Mouse (Mus musculus) urinary bladder, postnatal 10 days (tissue): ENCODE measurements around the gene Kank1.

Experiments
- DNase-seq: peaks from one replicate; pipeline ENCODE4 v3.0.0; 2022; ENCODE audit warnings: low spot score

Kank1 gene

DNA sequence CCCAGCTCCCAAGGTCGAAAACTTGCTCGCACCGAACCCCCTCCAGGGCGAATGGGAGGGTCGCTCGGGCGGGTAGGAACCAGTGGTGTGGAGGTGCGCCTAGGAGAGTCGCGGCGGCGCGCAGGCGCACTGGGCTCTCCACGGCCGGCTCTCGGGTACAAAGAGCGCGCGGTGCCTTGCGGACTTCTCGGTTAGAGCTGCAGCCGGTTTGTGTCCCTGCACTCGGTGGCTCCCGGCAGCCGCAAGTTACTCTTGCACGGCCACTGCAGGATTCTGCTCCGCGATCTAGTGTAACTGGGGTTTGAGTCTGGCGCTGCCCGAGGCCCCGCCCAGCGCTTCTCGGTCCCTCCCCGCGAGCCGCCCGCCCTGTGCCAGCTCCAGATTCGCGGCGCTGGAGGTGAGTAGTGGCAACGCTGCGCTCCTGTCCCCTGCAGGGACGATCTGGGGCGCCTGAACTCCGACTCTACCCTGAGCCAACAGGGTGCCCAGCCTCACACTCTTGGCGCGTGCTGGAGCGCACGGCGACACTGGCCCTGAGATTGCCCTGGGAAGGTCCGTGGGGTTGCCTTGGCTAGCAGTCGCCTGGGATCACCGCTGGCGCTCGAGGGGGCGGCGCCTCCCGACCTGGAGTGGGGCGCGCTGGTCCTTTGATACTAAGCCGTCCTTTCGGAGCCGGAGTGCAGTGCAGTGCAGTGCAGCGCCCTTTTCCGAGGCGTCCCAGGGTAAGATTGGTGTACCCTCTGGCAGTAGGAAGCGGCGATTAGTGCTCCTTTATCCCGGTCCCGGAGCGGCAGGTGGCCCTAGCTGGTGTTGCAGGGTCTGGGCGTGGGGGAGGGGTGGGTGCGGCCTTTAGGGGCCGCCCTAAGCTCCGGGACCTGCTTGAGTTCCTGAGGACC lies at the start of gene Kank1:
TSS of gene Kank1 (plus strand) at position 380 of the 896 bp plus-strand sequence.
- no peak for DNase-seq

DNA sequence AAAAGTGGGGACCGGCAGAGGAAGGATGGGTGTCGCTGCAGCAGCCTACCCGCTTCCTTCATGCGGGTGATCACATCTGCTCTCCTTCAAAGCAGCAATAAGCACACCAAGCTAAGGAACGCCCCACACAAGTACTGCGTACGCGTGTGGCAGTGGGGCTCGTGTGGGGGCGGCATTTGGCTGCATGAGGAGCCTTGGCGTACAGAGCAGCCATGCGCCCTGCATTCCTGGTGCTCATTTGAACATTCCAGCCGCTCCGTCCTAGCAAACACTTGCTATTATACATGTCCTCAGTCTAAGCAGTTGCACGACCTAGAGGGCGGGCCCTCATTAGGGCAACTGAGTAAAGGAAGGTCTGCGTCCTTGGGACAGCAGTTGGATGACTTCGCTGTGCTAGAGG lies 49.1 kb upstream of the Kank1 start:
- DNase-seq, result no peak

DNA sequence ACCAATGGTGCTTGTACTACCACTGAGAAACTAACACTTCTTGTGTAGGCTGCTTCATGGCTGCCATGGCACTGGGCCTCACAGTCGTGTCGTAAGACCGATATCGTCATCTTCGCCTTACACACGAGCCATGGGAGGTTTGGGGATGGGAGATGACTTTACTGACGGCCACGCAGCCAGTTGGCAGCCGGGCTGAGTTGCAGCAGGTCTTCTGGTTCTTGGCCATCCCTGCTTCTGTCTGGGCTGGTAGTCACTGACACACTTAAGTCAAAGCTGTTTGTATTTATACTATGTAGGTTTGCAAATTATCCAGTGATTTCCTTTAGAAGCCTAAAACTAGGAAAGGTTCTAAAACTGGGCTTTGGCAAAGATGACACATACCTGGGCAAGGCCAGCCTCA lies 43.0 kb upstream of the Kank1 start:
- DNase-seq, result no peak

DNA sequence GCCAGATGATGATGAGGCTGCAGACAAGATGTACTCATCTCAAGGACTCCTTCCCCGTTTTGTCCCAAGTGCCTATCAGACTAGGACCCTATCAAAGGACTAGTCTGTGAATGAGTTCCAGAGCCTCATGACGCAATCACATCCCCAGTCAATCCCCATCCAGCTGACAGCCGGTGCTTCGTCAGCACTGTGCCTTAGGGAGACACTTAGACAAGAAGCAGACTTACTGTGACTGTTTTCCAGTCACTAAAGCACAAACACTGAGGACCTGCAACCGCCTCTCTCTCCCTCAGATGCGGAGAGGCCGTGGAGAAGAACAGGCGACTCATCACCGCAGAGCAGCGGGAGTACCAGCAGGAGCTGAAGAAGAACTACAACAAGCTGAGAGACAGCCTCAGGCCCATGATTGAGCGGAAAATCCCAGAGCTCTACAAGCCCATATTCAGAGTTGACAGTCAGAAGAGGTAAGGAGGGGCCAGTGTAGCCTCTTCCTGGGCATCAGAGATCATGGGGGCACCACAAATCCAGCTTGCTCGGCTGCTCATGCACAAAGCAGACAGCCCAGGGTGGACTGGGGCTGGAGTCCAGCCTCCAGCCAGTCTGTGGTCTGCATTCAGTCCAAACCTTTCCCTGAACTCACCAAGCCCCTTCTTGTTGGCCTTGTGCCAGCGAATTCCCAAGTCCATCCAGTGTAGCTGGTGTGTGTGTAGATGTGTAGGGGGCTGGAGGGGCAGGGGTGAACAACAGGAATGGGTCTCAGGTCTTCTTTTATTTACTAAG lies 36.5 kb upstream of the Kank1 start:
- no peak for DNase-seq

DNA sequence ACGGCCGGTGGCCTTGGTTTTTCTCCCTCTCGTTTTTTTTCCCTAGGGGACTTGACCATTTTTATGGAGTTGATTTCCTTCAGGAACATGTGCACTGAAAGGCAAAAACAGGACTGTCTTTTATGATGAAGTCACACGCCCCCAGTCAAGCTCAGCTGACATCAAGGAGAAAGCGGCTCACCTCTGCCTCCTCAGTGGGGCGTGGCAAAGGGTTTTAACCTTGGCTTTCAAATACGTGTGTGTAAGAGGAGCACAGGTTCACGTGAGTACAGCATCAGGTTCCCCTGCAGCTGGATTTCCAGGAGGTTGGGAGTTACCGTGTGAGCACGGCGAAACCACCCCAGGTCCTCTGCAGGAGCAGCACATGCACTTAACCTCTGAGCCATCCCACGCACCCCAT lies 33.7 kb upstream of the Kank1 start:
- DNase-seq, result no peak

DNA sequence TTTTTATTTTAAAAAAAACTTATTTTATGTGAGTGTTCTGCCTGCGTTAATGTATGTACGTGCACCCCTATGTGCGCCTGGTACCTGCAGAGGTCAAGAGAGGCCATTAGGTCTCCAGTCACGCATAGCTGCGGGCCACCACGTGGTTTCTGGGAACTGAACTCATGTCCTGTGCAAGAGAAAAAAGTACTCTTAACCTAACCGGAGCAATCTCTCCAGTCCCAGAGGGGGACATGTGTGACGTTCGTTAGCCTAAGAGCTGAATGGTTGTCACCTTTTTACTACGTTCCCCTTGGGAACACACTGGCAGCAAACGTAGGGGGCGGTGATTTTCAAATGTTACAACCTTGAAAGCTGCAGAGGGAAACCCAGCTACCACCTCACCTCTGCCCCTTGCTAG lies 29.8 kb upstream of the Kank1 start:
- DNase-seq, result no peak

DNA sequence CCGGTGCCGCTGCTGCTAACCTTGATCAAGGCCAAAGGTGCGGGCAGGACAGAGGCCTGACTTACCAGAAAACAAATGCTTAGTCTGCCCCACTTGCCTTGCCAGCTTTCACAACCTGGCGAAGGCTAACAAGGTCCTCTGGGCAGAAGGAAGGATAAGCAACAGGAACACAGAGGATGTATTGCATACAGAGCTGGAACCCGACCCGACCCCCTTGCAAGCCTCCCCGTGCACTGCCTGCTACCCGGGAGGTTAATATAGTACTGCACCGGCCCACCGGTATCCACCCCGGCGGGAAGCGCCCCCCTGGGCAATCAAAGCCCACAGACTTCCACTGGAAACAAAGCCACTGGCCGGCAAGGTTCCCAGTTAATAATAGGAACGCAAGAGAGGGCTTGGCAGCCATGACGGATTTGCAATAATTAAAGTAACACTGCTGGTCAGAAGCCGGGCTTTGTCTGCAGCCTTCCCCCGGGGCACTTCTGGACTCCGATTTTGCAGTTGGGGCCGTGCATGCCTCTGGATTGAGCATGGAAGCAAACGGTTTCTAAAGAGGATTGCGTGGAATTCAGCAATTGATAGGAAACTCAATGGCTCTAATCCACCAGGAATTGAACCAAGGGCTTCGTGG lies 28.9 kb upstream of the Kank1 start:
- no peak for DNase-seq

DNA sequence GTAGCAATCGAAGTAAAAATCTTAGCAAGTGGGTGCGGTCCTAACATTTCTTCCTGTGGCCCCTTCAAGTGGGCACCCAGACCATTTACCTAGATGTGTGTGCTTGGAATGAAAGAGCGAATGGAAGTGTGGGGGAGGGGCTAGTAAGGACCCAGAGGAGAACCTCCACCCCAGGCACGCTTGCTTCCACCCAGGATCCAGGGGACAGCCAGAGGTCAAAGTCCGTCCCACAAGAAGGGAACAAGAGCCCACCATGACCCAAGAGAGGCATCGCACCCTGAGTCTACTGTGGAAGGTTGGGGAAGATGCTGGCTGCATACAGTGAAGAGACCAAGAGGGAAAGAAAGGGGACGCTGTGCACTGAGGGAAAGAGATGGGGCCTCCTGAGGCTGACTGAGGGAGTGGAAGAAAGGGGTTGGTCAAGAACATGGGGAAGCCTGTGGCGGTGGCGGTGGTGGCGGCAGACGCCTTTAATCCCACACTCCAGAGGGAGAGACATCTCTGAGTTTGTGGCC lies 28.1 kb upstream of the Kank1 start:
- DNase-seq, result no peak

DNA sequence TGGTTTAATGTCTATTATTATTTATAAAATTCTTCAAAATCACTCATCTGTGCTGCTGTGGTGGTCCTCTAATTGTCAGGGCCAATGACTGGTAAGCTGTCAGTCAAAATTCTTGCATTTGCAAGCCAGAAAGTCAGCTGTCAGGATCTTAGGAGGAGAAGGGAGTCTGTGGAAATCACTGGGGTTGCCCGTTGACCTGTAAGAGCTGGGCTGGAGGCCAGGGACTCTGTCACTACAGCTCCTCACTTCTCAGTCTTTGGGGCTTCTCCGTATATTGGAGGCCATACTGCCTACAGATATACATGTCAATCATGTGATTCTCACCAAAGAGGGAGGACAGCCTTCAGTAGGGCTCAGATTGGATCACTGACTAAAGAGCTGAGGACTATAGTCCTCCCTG lies 16.2 kb upstream of the Kank1 start:
- DNase-seq, result no peak

DNA sequence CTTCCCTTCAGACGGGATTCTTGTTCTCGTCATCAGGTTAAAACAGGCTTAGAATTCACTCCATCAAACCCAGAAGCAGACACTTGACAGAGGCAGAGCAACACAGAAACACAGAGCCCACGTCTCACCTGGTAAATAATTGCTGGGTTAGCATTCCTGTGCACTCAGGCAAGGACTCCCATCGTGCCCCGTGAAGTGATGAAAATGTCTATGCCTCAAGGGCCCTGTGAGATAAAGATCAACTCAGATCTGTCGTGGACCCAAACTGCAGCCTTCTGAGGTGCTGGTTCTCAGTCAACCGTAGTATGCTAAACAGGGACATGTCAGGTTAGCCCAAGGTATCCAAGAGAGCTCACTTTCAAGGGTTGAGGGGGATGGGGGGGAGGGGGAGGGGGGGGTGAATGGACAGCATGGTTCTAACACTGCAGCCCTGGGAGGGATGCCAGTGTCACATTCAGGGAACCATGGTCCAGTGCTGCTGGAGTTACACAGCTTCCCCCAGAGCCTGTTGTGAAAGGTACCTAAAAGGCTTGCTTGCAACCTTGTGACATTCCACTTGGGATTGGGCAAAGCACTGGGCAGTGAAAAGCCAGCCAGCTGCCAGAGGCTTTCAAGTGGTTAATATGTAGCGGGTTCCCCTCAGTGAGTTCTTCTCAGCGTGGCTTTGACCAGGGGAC lies 14.7 kb upstream of the Kank1 start:
- no peak for DNase-seq

DNA sequence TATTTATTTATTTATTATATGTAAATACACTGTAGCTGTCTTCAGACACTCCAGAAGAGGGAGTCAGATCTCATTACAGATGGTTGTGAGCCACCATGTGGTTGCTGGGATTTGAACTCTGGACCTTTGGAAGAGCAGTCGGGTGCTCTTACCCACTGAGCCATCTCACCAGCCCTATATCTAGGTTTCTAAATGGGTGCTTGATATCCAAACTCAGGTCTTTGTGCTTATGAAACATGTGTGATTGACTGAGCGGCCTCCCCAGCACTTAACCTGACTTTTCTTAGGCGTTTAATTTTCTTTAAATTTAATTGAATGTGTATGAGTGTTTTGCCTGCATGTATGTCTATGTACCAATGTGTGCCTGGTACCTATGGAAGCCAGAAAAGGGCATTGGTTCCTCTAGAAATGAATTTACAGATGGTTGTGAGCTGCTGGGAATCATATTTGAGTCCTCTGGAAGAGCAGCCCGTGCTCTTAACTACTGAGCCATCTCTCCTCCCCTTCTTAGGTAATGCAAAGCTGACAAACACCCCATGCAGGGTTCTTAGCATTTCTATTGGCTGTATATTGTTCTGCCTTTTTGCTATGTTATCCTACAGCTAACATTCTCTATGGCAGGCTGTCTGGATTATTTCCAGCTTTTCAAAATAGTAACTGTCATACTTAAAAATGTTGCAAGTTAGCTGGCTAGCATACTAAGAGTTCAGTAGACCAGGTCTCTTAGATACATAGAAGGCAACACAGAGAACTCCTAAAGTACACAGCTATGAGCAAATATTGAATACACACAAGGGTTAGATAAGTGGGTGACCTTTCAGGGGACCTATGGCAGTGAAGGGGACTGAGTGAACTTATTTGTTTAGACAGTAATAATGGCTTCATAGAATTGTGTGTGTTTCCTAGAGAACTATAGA lies 6.5 kb upstream of the Kank1 start:
- DNase-seq, result no peak

DNA sequence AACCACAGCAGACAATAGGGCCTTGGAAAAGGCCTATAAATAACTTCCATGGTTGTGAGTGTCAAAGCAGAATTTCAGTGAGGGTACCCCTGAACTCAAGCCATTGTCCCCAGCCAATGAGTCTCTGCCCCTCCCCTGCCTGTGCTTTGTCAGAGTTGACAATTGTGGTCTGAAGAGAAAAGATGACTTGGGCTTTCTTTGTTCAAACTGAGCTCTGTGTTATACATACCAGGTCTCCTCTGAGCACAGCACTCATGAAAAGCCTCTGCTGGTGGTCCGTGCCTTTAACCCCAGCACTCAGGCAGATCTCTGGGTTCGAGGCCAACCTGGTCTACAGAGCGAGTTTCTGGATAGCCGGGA lies 5.8 kb upstream of the Kank1 start:
- DNase-seq, result no peak

DNA sequence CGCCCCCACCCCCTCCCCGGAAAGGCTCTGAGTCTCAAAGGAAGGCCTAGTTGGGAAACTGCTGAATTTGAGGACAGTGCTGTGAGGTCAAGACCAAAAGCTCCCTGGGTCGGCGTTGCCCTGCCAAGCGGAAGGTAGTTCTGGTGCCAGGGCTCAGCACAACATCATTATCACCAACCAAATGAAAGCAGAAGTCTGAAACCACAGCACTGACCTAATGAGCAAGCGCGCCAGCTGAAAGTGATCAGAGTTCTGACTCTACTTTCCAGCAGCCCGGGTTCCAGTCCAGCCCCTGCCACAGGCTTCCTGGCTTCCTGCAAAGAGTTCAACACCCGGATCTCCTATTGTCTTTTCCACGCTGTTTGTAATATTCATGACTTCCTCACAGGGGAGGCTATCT lies 4.7 kb upstream of the Kank1 start:
- no peak for DNase-seq

DNA sequence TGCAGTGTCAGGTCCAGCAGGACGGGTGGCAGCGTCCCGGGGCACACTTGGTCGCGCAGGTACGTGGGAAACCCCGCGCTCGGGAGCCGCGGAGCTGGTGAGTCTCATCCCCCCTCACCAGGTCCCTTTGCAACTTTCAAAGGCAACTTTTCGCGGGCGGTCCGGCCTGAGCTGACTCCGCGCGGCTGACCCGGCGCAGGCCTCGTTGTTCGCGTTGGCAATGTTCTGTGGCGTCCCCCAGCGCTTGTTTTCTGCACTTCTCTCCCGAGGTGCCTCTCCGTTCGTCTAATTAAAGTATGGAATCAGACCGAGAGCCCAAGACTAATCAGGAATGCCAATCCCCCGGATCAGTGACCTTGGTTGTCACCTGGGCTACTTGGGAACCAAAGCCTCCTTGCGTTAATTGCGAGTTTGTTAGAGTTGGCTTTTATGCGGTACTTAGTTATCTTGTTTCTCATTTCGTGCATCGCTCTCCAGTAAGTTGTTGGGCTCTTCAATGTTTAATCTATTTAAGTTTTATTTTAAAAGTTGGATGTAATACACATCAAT lies 791 bp downstream of the Kank1 start:
- DNase-seq, result no peak

DNA sequence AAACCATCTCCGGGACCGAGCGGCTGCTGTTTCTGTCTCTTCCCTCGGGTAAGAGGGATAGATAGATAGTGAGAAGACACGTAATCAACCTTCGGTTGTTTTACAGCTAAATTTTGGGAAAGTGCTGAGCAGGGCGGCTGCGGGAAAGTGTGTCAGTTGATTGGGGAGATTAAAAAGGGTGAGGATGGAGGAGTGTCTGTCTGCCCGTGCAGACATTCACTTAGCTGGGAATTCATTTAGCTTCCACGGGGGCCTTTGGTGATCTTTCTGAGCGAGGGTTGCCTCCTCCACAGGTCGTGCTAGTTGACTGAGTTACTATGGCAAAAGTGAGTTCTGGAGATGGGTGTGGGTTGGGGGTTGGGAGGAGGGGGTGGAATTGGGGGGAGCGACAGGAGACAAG lies 1.3 kb downstream of the Kank1 start:
- DNase-seq, result no peak

DNA sequence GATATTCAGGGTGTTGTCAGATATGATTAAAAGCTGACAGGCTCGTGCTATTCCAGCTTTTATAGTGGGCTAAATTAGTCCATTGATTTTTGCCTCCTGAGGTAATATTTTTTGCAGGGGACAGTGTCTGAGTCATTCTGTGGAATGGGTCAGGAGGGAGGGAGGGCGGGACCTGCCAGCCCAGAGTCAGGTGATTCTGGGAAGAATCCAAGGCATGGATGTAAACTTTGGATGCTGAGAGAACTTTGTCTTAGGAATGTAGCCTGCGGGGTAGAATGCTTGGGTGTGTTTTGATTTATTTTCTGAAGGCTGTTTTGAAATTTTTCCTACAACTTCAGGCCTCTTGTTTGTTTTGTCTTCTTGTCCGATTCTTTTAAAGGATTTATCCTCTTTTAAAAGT lies 6.8 kb downstream of the Kank1 start:
- no peak for DNase-seq

DNA sequence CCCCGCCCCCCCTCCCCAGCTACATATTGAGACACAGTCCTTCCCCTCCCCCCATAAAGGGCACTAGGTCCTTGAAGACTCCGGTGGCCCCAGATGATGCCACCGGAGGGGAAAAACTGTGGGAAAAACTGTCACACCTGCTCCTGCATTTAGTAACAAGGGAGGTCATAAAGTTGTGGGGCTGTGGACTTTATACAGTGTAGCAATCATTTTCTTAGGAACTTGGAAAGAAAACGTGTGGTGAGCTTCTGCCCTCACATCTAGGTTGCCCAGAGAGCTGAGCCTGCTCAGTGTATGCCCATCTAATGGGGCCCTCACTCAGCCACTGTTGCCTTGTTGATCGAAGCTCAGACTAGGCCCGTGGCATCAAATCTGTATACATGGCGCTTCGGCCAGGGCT lies 9.3 kb downstream of the Kank1 start:
- no peak for DNase-seq

DNA sequence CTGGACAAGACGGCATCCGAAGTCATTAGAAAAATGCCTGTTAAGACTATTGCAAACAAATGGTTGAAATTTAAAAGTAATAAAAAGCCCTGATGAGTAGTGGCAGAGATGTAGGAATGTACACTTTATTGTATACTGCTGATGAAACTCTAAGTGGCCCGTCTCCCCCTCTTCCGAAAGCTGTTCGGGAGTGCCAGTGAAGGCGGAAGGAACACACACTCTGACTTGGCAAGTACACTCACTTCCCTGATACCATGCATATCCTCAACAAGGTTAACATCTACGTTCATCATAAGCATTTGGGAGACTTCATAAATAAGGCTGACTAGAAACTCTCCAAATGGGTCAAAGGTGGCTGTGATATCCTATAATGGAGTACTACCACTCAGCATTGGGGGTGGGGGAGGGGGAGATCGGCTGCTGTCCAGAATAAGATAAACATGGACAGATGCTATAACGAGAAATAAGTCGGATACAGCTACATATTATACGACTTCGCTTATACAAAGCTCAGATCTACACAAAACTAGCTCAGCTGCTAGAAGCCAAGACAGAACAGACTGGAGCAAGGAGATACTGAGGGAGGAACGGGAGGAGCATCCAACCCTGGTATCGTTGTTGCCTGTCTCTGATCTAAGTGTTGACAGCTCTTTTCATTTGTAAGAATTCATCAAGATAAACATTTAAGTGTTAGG lies 11.2 kb downstream of the Kank1 start:
- no peak for DNase-seq

DNA sequence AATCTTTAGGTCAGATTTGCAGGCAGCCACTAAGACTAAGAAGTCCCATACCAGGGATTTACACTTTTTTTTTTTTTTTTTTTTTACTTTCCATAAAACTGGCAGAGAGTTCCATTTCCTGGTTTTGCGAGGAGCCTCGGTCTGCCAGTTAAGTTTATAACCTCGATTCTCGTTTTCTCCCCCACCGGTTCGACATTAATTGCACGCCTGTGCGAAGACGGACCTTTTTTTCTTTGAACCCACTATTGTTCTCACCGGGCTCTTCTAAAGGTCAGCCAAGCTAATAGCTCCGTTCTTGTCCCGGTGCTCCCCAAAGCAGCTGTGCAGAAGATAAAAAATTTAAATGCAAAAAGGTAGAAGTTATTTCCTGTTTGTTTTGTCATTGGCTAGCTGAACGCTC lies 12.5 kb downstream of the Kank1 start:
- no peak for DNase-seq

DNA sequence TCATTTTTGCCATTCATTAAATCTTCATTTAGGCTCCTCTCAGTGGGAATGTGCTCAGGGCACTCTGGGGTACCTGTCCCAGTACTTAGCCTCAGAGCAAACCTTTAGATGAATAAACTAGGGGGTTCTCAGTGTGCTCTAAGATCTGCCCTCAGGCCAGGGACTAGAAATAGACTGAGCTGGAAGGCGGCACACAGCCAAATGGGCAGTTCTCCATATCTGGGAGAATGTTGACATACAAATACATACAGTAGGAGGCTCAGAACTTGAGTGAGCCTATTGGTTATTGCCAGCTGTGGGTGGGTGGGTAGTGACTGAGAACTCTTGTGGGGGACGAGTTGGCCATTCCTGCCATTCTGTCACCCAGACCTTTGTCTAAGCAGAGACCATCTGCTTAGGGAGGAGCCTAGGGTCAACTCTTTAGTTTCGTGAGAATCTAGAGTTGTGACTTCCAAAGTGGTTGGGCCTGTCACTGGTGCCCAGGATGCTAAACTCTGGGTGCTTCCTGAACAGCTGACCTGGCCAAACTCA lies 14.9 kb downstream of the Kank1 start:
- DNase-seq, result no peak
